Comparison of ENCODE assay signal across 8 mouse cellular contexts in genomic region chr13:52223098-52223962, GRCm38 (mm10).
DNase-seq lines count a peak whose midpoint lies in the region.

No protein-coding gene starts in this region.

- peak; percentile 61 for DNase-seq in adrenal gland, adult 2 months
- no peak for DNase-seq in adrenal gland, postnatal 4 days (ENCODE audit: low spot score in 2 of 2)
- DNase-seq in adrenal gland, postnatal 25 days, result peak; percentile 46
- DNase-seq in fibroblast of lung, adult 2 months (ENCODE audit: low read depth), result peak; percentile 50
- DNase-seq in heart, postnatal 14 days, result peak; percentile 32 to 70
- peak; percentile 35 to 65 for DNase-seq in kidney, postnatal 36 days
- peak; percentile 9 for DNase-seq in lung, postnatal 25 days (ENCODE audit: low spot score)
- DNase-seq in retina, postnatal 1 day, result peak; percentile 69

- intact Hi-C loops in heart, postnatal 14 days (cut with DNase I), result loop anchor here (1.0 to 10.0 kb wide), 4 partner anchors 249 to 383 kb away; no protein-coding TSS in a partner anchor

Comparison
In these comparisons a context has a peak if more than half of its experiments do, and no peak if none do; other contexts are left out.
1. DNase-seq: peak in adrenal gland, adult 2 months (single experiment), adrenal gland, postnatal 25 days (single experiment), fibroblast of lung, adult 2 months (single experiment), heart, postnatal 14 days (2 of 2), kidney, postnatal 36 days (2 of 2), lung, postnatal 25 days (single experiment) and retina, postnatal 1 day (single experiment); none in adrenal gland, postnatal 4 days (0 of 2).